Mouse (Mus musculus): ENCODE results near the gene Clcnkb.

DNA sequence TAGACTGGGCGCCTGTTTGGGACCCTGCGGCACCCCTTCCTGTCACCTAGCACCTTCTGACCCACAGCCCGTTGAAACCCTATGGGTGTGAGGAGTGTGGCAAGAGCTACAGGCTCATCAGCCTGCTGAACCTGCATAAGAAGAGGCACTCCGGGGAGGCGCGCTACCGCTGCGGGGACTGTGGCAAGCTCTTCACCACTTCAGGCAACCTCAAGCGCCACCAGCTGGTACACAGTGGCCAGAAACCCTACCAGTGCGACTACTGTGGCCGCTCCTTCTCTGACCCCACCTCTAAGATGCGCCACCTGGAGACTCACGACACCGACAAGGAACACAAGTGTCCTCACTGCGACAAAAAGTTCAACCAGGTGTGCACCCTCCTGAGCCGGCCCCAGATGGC is 48.9 kb upstream of the Clcnkb start:
- no peak for TF ChIP-seq GATA1 (IDR thresholded peaks at IDR 0.05; ENCODE audit: borderline replicate concordance, low read length)
- no peak for TF ChIP-seq FLI1 (IDR thresholded peaks at IDR 0.05; ENCODE audit: low read length)
